Mouse (Mus musculus): ENCODE results near the gene Vmn1r62. TPM values are rescaled to one million over a fixed set of nuclear protein-coding genes. Genes with fewer than 3 reads are reported as not detected.

Gene Vmn1r62
- polyA plus RNA-seq (2012; fragmentation: generic; extraction: Trizol): not detected

DNA sequence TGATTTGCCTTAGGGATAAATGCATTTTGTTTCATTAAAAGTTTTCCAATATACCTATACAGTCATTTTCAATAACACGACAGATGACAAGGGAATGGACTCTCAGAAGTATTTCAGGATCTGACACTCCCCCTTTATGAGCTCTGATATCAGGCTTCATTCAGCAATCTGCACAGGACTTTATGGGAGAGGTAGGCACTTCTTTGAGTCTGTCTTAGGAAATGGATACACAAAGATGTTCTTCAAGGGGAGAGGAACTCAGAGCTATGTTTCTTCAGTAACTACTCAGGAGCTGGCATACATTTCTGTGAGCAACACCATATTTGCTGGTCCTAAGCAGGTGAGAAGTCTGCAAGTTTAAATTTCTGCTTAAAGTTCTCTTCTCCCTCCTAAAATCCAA is at the start of gene Vmn1r62:
Vmn1r62 (plus strand) TSS at position 301 of the 400 bp plus-strand sequence.

Other genes with a start within 250 kb of the Vmn1r62 start
- not detected for gene Vmn1r59, start 216.9 kb upstream of the Vmn1r62 start, polyA plus RNA-seq (2012; fragmentation: generic; extraction: Trizol)
- not detected for gene Vmn2r28, start 179.7 kb upstream of the Vmn1r62 start, polyA plus RNA-seq (2012; fragmentation: generic; extraction: Trizol)
- gene Vmn1r60, start 126.3 kb upstream of the Vmn1r62 start, polyA plus RNA-seq (2012; fragmentation: generic; extraction: Trizol): not detected
- not detected for gene Vmn1r61, start 60.3 kb upstream of the Vmn1r62 start, polyA plus RNA-seq (2012; fragmentation: generic; extraction: Trizol)
- not detected for gene Vmn1r63, start 131.8 kb downstream of the Vmn1r62 start, polyA plus RNA-seq (2012; fragmentation: generic; extraction: Trizol)
- not detected for gene Vmn1r64, start 210.9 kb downstream of the Vmn1r62 start, polyA plus RNA-seq (2012; fragmentation: generic; extraction: Trizol)

All from C3H10T1/2 (cell line).